Mouse (Mus musculus): ENCODE measurements around the gene Ppp2ca. TPM values are rescaled to one million over a fixed set of nuclear protein-coding genes. Genes with fewer than 3 reads are reported as not detected.
"Not testable (repeated sequence)": the region's sequence is repeated elsewhere in the genome, so short reads cannot be mapped to it uniquely, and the experiment has no call there.

Gene Ppp2ca
- total RNA-seq, 4 experiments from 2014 or later = 110 to 125 (median 118) TPM

GRCm38 (mm10) chr11:52094568-52094967 is 3.9 kb upstream of the Ppp2ca start:
- DNase-seq (ENCODE audit: low spot score in 2 of 2) = no peak

DNA sequence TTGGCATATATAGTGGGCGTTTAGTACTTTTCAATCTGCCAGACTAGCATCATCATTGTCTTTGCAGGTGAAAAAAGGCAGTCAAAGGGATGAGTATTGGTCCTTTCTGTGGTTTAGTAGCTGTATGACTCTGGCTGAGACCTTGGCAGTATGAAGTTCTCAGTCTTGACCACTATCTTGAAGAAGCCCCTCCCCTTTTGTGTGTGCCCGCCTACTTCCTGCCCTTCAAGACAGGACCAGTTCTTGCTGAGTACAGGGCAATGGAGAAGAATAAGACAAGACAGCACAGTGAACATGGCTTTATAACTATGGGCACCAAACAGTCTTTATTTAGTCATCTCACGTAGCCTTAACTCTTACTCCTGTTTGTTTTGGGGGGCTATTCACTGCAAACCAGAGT is 1.5 kb upstream of the Ppp2ca start:
- no peak for DNase-seq (ENCODE audit: low spot score in 2 of 2)

GRCm38 (mm10) chr11:52097596-52097995 is 885 bp upstream of the Ppp2ca start:
- DNase-seq (ENCODE audit: low spot score in 2 of 2) = no peak

- DNase-seq (ENCODE audit: low spot score in 2 of 2) = peak in 1 of 2 experiments; percentile 56
These were observed 715 bp downstream of the Ppp2ca start for GRCm38 (mm10) chr11:52099031-52099761.

DNA sequence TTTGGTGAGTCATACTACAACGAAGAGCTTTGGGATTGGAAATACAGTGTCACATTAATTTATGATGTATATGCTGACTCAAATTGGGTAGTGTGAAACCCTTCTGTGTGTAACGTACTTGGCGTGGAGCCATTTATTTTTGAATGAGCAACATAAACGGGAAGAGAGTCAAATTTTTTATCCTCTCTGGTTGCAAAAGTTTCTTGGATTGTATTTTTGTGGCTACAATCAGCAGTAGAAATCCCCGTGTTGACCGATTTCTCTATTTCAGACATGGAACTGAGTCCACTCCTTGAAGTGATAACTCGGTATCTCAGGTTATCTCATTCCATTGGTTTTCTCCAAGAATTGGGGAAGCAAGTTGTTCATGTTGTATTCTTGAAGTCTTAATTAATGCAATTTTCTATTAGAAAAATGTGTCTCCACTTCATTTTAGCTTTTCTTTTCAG is 1.3 kb downstream of the Ppp2ca start:
- DNase-seq (ENCODE audit: low spot score in 2 of 2) = no peak

DNA sequence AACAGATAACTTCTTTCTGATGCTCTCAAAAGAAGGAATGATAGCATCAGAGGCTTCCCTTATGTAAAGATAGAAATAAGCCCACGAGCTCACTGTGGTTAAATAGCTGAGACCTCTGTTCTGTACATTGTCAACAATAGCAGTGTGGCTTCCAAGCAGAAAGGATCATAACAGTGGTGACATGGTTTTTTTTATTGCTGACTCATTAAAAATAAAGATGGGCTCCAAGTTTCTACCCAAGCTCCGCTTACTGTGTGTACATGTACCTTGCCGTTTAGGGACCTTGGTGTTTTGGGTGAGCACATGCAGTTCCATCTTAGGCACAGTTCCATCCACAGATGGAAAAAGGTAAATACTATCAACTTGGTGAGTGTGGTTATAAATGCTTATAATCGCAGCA is 4.5 kb downstream of the Ppp2ca start:
- DNase-seq (ENCODE audit: low spot score in 2 of 2) = no peak

DNA sequence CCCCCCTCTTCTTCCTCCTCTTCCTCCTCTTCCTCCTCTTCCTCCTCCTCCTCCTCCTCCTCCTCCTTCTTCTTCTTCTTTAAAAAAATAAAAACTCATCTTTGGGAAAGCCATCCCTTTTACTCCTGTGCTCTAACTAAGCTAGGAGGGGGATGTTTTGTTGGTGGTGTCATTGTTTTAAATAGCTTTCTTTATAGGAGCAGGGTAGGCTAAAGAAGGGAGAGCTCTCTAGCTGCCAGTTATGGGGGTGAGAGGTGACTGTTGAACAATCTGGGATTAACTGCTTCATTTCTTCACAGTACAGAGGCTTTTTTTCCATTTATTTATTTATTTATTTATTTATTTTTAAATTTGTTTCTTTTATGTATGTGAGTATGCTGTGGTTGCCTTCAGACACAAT is 7.0 kb downstream of the Ppp2ca start:
- DNase-seq (ENCODE audit: low spot score in 2 of 2) = no peak

DNA sequence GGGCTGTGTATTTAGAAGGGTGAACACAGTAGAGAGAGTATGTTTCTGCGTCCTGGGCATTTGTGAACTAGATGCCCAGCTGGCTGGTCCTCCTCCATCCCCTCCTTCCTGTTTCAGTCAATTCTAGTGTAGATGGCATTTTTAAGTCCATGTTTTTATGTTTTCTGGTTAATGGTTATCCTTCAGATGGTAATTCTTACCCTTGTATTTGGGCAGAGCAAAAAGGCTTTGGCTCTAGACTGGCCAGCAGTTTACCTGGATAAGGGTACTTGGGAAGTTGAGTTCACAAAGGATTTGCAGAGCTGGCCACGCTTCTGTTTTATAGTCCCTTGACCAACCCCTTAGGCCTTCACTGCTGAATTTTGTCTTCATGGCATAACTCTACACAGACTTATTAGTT is 7.6 kb downstream of the Ppp2ca start:
- DNase-seq (ENCODE audit: low spot score in 2 of 2) = no peak

DNA sequence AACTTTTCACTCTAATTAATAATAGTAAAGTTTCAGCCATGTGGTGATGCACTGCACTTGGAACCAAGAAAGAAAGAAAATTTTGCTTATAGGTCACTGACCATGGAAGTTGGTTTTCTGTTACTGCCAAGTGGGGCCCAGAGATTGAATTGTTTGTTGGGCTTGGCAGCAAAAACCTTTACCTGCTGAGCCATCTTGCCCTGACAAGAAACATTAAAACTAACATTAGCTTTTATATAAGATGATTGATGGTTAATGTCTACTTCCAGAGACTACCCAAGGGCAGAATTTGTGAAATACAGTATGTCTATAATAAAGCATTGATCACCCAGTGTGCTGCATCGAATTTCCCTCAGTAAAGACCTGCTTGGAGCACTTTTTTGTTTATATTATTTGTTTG is 8.0 kb downstream of the Ppp2ca start:
- DNase-seq (ENCODE audit: low spot score in 2 of 2) = no peak

GRCm38 (mm10) chr11:52108796-52109195 is 10.3 kb downstream of the Ppp2ca start:
- no peak for DNase-seq (ENCODE audit: low spot score in 2 of 2)

DNA sequence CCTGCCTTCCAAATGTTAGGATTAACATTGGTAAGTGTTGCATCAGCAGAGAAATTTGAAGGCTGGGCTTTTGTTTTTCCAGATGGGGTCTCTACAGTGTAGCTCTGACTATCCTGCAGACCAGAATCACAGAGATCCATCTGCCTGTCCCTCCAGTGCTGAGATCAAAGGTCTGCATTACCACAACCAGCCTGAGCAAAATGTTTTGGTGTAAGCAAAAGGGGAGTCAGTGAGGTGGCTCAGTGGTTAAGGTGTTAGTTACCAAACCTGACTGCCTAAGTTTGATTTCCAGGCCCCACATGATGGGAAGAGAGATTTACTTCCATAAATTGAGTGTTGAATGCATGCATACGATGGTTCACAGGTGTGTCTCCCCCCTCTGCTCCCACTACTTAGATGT is 10.9 kb downstream of the Ppp2ca start:
- no peak for DNase-seq (ENCODE audit: low spot score in 2 of 2)

GRCm38 (mm10) chr11:52115479-52115878 is 17.0 kb downstream of the Ppp2ca start:
- no peak for DNase-seq (ENCODE audit: low spot score in 2 of 2)

GRCm38 (mm10) chr11:52116117-52116516 is 17.6 kb downstream of the Ppp2ca start:
- not testable (repeated sequence) for DNase-seq (ENCODE audit: low spot score in 2 of 2)

DNA sequence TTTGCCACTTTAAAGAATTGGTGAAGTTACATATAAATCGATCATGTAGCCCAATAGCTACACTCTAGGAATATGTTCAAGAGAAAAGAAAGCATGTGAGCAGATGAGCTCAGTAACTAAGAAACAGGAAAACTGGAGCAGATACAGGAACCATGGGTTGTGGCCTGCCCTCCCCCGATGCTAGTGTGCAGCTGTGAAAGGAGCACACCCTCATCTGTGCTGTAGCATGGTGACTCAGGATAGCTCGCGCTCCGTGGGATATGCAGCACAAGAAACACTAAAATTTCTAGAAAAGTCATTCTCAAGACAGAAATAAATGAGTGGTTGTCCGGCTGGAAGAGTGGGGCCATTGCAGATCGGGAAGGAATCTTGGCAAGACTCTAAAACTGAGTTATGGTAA is 18.7 kb downstream of the Ppp2ca start:
- peak in 1 of 2 experiments; percentile 39 for DNase-seq (ENCODE audit: low spot score in 2 of 2)

- DNase-seq (ENCODE audit: low spot score in 2 of 2) = not testable (repeated sequence)
These were observed 21.9 kb downstream of the Ppp2ca start for GRCm38 (mm10) chr11:52120415-52120814.

DNA sequence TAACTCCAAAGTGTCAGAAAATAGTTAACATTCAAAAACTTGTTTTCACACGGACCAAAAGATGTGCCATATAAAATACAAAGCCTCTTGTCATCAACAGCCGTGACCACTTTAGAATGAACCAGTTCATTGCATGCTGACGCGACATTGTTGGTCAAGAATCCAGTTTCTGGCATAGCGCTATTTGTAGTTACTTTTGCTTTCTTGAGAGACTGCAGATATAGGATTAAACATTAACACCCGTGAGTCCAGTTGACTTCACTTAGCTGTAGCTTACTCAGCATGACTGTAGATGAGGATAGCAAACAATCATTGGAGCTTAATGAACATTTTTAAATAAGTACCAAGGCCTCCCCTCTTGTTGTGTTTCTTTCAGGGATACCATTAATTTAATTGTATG is 23.6 kb downstream of the Ppp2ca start:
- DNase-seq (ENCODE audit: low spot score in 2 of 2) = no peak

DNA sequence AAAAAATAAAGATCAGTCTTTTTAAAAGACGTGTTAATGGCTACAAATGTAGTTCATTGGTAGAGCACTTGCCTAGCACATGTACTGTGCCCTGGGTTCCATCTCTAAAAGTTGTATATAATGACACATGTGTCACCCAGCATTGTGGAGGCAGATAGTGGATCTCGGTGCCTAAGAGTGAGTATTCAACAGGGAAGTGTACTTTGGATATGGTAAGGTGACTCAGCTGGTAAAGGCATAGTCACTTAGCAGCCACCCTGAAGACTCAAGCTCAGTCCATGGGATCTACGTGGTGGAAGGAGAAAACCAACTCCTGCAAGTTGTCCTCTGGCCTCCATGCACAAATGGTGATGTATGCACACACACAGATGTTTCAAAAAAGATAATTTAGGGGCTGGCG is 26.0 kb downstream of the Ppp2ca start:
- DNase-seq (ENCODE audit: low spot score in 2 of 2) = no peak

DNA sequence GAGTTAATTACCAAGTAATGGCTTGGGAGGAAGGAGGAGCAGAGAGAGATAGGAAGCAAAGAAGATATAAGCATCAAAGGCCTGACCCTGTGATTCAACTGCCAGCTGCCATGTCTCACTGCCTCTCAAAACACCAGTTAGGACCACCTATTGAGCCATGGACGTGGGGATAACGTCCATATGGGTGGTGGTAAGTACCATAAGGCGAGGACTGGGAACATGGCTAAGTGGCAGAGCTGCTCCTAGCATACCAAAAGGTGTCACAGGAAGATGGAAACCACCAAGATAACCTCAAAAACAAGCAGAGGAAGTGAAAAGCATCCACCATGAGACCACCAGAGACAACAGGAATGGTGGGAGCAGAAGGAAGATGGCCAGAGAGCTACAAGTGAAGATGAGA is 28.7 kb downstream of the Ppp2ca start:
- no peak for DNase-seq (ENCODE audit: low spot score in 2 of 2)

GRCm38 (mm10) chr11:52127760-52128159 is 29.3 kb downstream of the Ppp2ca start:
- no peak for DNase-seq (ENCODE audit: low spot score in 2 of 2)

GRCm38 (mm10) chr11:52128316-52129061 is 30.0 kb downstream of the Ppp2ca start:
- peak in 1 of 2 experiments; percentile 47 for DNase-seq (ENCODE audit: low spot score in 2 of 2)

DNA sequence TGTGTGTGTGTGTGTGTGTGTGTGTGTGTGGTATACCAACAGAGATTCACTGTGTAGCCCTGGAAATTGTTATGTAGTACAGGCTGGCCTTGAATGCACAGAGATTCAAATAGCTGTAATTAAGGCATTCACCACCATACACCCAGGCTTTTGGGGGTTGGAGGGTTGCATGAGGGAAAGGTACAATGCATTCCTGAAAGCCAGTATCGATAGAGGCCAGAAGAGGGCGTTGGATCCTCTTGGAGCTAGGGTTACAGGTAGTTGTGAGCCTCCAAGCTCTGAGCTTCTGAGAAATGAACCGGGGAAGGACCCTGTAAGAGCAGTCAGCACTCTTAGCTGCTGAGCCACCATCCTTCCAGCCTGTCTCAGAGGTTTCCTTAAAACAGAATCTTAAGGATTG is 30.7 kb downstream of the Ppp2ca start:
- peak; percentile 14 to 28 for DNase-seq (ENCODE audit: low spot score in 2 of 2)

DNA sequence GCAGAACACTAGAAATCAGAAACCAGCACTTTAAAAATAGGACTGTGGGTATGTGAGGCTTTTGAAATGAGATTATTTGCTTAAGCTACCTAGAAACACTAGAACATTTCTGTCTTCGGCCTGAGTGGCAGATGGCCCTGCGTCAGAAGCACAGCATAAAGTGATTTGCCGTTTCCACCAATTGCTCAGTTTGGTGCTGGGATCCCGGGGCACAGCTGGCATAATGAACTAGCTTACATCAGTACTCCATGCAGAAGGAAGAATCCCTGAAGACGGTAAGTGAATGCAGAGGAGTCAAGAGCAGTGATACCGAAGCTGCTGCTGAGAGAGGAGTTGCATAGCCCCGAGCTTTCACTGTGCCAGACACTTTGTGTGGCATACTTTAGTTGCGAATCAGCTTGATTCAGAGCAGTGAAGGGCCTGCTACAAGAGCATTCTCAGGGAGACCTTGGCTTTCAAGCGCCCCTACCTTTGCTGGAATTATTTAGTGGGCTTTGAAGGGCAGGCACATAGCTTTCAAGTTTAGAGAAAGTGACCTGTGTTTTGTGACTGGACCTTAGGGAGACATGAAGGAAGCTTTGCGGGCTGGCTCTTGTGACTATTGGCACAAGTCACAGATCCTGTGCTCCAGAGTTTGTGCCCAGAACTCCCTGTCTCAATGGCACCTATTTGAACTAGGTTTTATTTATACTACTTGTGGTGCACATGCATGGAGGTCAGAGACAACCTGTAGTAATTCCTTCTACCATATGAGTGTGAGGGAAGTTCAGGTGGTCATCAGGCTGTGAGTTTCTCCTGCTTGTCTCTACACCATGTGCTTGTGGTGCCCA is 31.4 kb downstream of the Ppp2ca start:
- peak; percentile 54 to 76 for DNase-seq (ENCODE audit: low spot score in 2 of 2)

Measured in left cerebral cortex, adult 8-10 months (tissue).